Mouse (Mus musculus): ENCODE results near the gene Ralgps1.
"Not testable (repeated sequence)": the region's sequence is repeated elsewhere in the genome, so short reads cannot be mapped to it uniquely, and the experiment has no call there.

The Ralgps1 gene

GRCm38 (mm10) chr2:33216645-33217424, 154.5 kb downstream of the Ralgps1 start:
- DNase-seq (ENCODE audit: low read depth in 1 of 2, low spot score in 2 of 2) = no peak

GRCm38 (mm10) chr2:33215700-33216509, 155.4 kb downstream of the Ralgps1 start, which contains the start of gene Angptl2:
TSS of gene Angptl2 (plus strand) at chr2:33216069.
- DNase-seq (ENCODE audit: low read depth in 1 of 2, low spot score in 2 of 2) = peak in 1 of 2 experiments; percentile 30

- DNase-seq (ENCODE audit: low read depth in 1 of 2, low spot score in 2 of 2) = no peak
Measured at GRCm38 (mm10) chr2:33215177-33215699, 156.0 kb downstream of the Ralgps1 start.

GRCm38 (mm10) chr2:33211263-33211662, 160.0 kb downstream of the Ralgps1 start:
- not testable (repeated sequence) for DNase-seq (ENCODE audit: low read depth in 1 of 2, low spot score in 2 of 2)

- DNase-seq (ENCODE audit: low read depth in 1 of 2, low spot score in 2 of 2) = no peak
Measured at GRCm38 (mm10) chr2:33210841-33211240, 160.4 kb downstream of the Ralgps1 start.

- DNase-seq (ENCODE audit: low read depth in 1 of 2, low spot score in 2 of 2) = no peak
Measured at GRCm38 (mm10) chr2:33208134-33208533, 163.2 kb downstream of the Ralgps1 start.

GRCm38 (mm10) chr2:33207069-33207468, 164.2 kb downstream of the Ralgps1 start:
- DNase-seq (ENCODE audit: low read depth in 1 of 2, low spot score in 2 of 2) = no peak

GRCm38 (mm10) chr2:33205939-33206525, 165.3 kb downstream of the Ralgps1 start:
- no peak for DNase-seq (ENCODE audit: low read depth in 1 of 2, low spot score in 2 of 2)

GRCm38 (mm10) chr2:33204980-33205379, 166.3 kb downstream of the Ralgps1 start:
- DNase-seq (ENCODE audit: low read depth in 1 of 2, low spot score in 2 of 2) = no peak

GRCm38 (mm10) chr2:33203284-33203683, 168.0 kb downstream of the Ralgps1 start:
- DNase-seq (ENCODE audit: low read depth in 1 of 2, low spot score in 2 of 2) = peak; percentile 41 to 70

GRCm38 (mm10) chr2:33200368-33201068, 170.8 kb downstream of the Ralgps1 start:
- no peak for DNase-seq (ENCODE audit: low read depth in 1 of 2, low spot score in 2 of 2)

- no peak for DNase-seq (ENCODE audit: low read depth in 1 of 2, low spot score in 2 of 2)
Measured at GRCm38 (mm10) chr2:33189976-33190375, 181.3 kb downstream of the Ralgps1 start.

- no peak for DNase-seq (ENCODE audit: low read depth in 1 of 2, low spot score in 2 of 2)
Measured at GRCm38 (mm10) chr2:33188925-33189670, 182.2 kb downstream of the Ralgps1 start.

GRCm38 (mm10) chr2:33187874-33188273, 183.4 kb downstream of the Ralgps1 start:
- no peak for DNase-seq (ENCODE audit: low read depth in 1 of 2, low spot score in 2 of 2)

- no peak for DNase-seq (ENCODE audit: low read depth in 1 of 2, low spot score in 2 of 2)
Measured at GRCm38 (mm10) chr2:33186505-33186904, 184.8 kb downstream of the Ralgps1 start.

GRCm38 (mm10) chr2:33185258-33185657, 186.0 kb downstream of the Ralgps1 start:
- no peak for DNase-seq (ENCODE audit: low read depth in 1 of 2, low spot score in 2 of 2)

- DNase-seq (ENCODE audit: low read depth in 1 of 2, low spot score in 2 of 2) = no peak
Measured at GRCm38 (mm10) chr2:33184641-33185040, 186.6 kb downstream of the Ralgps1 start.

- no peak for DNase-seq (ENCODE audit: low read depth in 1 of 2, low spot score in 2 of 2)
Measured at GRCm38 (mm10) chr2:33183321-33183720, 188.0 kb downstream of the Ralgps1 start.

- DNase-seq (ENCODE audit: low read depth in 1 of 2, low spot score in 2 of 2) = no peak
Measured at GRCm38 (mm10) chr2:33179930-33180630, 191.2 kb downstream of the Ralgps1 start.

All from monocyte, adult 2 months (primary cell).